Mouse (Mus musculus) regulatory T cell (primary cell): ENCODE measurements around the gene Olfr594.
"Not testable (repeated sequence)": the region's sequence is repeated elsewhere in the genome, so short reads cannot be mapped to it uniquely, and the experiment has no call there.

Experiments used
- in situ Hi-C: fragments of 300-600 bp; cut with MboI, MseI; formaldehyde crosslinking; loops from one replicate; pipeline ENCODE4 v1.15.1; 2025; ENCODE audit warnings: high pct_unique_total_duplicates

Gene Olfr594

DNA sequence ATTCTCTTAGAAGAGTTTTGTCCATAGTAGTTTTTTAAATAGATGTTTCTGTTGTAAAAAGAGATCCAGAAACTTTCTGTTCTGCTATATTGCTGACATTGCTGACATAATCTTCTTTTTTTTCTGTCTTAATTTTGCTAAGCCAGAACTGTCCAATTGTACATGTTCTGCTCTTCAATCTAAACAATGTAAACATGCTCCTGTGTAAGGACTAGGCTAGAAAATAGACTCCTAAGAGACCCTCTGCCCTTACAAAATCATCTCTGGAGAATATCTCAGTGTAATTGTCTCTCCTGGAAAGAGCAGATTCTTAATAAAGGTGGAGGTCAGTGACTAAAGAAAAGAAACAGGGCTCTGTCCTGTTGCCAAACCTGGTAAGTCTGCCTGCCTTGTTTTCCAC is at the start of gene Olfr594:
Gene Olfr594, plus strand, starts transcription at position 301 of the 400 bp plus-strand sequence.
- in situ Hi-C loops: no loop called here

DNA sequence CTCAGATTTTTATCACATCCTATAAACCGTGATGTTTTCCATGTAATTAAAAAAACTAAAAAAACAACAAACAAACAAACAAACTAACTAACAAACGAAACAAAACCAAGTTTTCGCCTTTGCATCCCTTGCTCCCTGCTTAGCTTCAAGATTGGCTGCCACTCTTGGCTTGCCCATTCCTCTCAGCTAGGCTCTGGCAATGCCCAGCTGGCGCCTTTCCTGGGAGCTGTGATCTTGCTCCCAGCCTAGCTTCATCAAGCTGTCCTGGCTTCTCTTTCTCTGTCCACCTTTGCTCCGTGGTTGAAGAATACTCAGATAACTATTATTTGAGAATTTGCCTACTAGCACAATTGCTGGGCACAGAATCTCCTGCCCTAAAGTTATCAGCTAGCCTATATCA is 47.1 kb upstream of the Olfr594 start:
- in situ Hi-C loops: no loop called here

- in situ Hi-C loops: no loop called here
Measured at GRCm38 (mm10) chr7:103178240-103178639, 38.6 kb upstream of the Olfr594 start, which contains the start of gene Olfr591. Gene Olfr591, minus strand, starts transcription at chr7:103178340.

GRCm38 (mm10) chr7:103184503-103184902 is 32.3 kb upstream of the Olfr594 start, which contains the start of gene Olfr592:
Gene Olfr592, plus strand, starts transcription at chr7:103184803.
- in situ Hi-C loops: not testable (repeated sequence)

GRCm38 (mm10) chr7:103211562-103211961 is 5.2 kb upstream of the Olfr594 start, which contains the start of gene Olfr593:
Gene Olfr593, plus strand, starts transcription at chr7:103211862.
- in situ Hi-C loops: no loop called here

GRCm38 (mm10) chr7:103212050-103212449 is 4.7 kb upstream of the Olfr594 start:
- in situ Hi-C loops: not testable (repeated sequence)

DNA sequence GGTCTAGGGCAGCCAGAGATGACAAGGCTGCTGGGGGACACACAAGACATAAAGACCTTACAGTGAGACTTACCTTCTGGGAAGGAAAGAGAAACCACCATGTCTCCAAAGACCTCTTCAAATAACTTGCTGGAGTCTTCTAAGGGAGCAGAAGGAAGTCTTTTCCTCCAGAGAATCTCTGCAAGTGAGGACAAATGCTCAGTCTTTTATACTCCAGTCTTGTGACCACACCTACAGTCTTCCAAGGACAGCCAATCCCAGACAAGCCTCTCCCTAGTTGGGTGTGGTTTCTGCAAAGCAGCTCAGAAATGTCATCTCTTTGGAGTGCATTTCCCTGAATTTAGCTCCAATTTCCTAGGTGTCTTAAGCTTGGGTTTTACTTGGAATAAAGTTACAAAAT is 35.6 kb downstream of the Olfr594 start, which contains the start of gene Usp17ld:
Gene Usp17ld, minus strand, starts transcription at position 101 of the 400 bp plus-strand sequence.
- in situ Hi-C loops: not testable (repeated sequence)
